Mouse (Mus musculus) midbrain, postnatal 0 days (tissue): ENCODE data around the gene Hus1b. TPM values are rescaled to one million over a fixed set of nuclear protein-coding genes. Genes with fewer than 3 reads are reported as not detected.

ENCODE experiments used
- ATAC-seq: fragments of 200-750 bp; cut with Nextera tagmentation; 2 replicates; pipeline ENCODE4 v1.8.0; 2017; ENCODE audit warnings: moderate number of reproducible peaks, mild to moderate bottlenecking, moderate TSS enrichment, moderate library complexity; ENCODE audit not compliant: low FRiP score
- DNase-seq: peaks from one replicate; pipeline ENCODE4 v3.0.0-alpha.2; 2015; ENCODE audit warnings: low spot score
- H3K27ac ChIP-seq: fragments of 300-500 bp; sonication (generic); 2 replicates; pipeline ENCODE4 v1.5.1; 2014; ENCODE audit warnings: low read depth, mild to moderate bottlenecking, low read length, mixed read lengths
- H3K27me3 ChIP-seq: fragments of 300-500 bp; sonication (generic); 2 replicates; pipeline ENCODE4 v1.6.1; 2014; ENCODE audit warnings: low read length, control low read depth, mixed read lengths; ENCODE audit not compliant: insufficient read depth
- H3K36me3 ChIP-seq: fragments of 300-500 bp; sonication (generic); 2 replicates; pipeline ENCODE4 v1.6.1; 2014; ENCODE audit warnings: low read length, control low read depth, mixed read lengths; ENCODE audit not compliant: insufficient read depth
- H3K4me1 ChIP-seq: fragments of 300-500 bp; sonication (generic); 2 replicates; pipeline ENCODE4 v1.6.1; 2014; ENCODE audit warnings: mild to moderate bottlenecking, control low read depth, antibody characterized with exemption, low read length, mixed read lengths; ENCODE audit not compliant: insufficient read depth
- H3K4me2 ChIP-seq: fragments of 300-500 bp; sonication (generic); 2 replicates; pipeline ENCODE4 v1.6.1; 2014; ENCODE audit warnings: low read depth, mild to moderate bottlenecking, low read length, mixed read lengths; ENCODE audit not compliant: poor library complexity, severe bottlenecking
- H3K4me3 ChIP-seq: fragments of 300-500 bp; sonication (generic); 2 replicates; pipeline ENCODE4 v1.5.1; 2014; ENCODE audit warnings: low read depth, mild to moderate bottlenecking, low read length, moderate library complexity
- H3K9ac ChIP-seq: fragments of 300-500 bp; sonication (generic); replicated peaks from 2 replicates; pipeline ENCODE4 v1.6.1; 2014; ENCODE audit warnings: mild to moderate bottlenecking, low read length, moderate library complexity, mixed read lengths; ENCODE audit not compliant: poor library complexity, severe bottlenecking
- H3K9me3 ChIP-seq: fragments of 300-500 bp; sonication (generic); 2 replicates; pipeline ENCODE4 v1.6.1; 2016; ENCODE audit warnings: low read length, control low read depth
- CTCF ChIP-seq: IDR thresholded peaks from 2 replicates; pipeline ENCODE4 v1.5.1; 2016; ENCODE audit warnings: antibody characterized with exemption, mild to moderate bottlenecking
- WGBS: fragments of 180-500 bp; shearing (Covaris S2); extraction: QIAGEN DNeasy Blood & Tissue Kit; methylation state at CpG from one replicate; pipeline ENCODE4 v1.1.7; 2014; 5-methylcytosine and 5-hydroxymethylcytosine counted together
- polyA plus RNA-seq: library from polyadenylated mRNA; unstranded; fragments of >200 nt; fragmentation: Nextera tagmentation; extraction: Ambion mirVana; gene quantifications from 2 replicates; pipeline ENCODE4 v1.2.1, GENCODE M21; 2015
- total RNA-seq: library from RNA; depleted of rRNA; stranded (reverse); fragments of >200 nt; gene quantifications from 2 replicates; pipeline ENCODE4 v1.2.3, GENCODE M21; 2014

The Hus1b gene
- total and polyA plus RNA-seq, 2 experiments from 2014 or later = 0.66 TPM; not detected in 1

DNA sequence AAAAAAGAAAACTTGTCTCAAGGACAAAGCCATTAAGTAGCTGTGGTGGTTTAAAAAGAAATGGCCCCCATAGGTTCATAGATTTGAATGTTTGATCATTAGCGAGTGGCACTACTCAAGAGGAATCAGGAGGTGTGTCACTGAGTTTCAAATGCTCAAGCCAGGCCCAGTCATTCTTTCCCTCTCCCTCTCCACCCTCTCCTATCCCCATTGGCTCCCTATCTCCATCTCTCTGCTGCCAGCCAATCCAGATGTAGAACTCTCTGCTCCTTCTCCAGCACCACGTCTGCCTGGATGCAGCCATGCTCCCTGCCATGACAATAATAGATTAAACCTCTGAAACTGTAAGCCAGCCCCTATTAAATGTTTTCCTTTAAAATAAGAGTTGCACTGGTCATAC, 14.4 kb upstream of the Hus1b start:
- Histone ChIP-seq H3K36me3 (no peaks in the 10 kb centered on the region), H3K4me3 (no peak overlapping the region), H3K27me3 (no peaks in the 10 kb centered on the region), H3K9ac (no peak overlapping the region), H3K4me1 (peaks cover 4% of the 10 kb centered on the region; the same call in 1 of the 2 replicates), H3K27ac (no peak overlapping the region), H3K4me2 (no peak overlapping the region), H3K9me3 (no peaks in the 10 kb centered on the region)
- WGBS = 60% methylated on average over 2 of the region's 2 CpGs
- ATAC-seq (no peak), DNase-seq (no peak)
- TF ChIP-seq CTCF = no peak

DNA sequence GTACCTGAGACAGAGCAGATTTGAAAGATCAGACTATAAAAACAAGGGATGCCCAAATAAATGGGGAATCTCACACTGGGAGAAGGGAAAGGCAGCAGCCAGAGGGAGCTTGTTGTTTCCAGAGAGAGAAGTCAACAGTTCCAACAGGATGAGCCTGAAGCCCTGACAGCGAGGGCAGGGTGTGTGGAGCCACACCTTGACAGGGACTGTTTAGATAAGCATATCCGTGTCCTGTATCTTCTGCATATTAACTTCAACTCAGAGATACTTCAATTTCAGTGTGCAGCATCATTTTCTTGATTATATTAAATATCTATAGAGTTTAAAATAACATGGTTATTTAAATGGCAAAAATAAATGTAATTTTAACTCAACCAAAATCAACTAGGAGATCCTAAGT, 13.2 kb upstream of the Hus1b start:
- Histone ChIP-seq H3K4me2 (no peak overlapping the region), H3K27me3 (no peaks in the 10 kb centered on the region), H3K36me3 (no peaks in the 10 kb centered on the region), H3K4me3 (no peak overlapping the region), H3K9ac (no peak overlapping the region), H3K4me1 (no peaks in the 10 kb centered on the region), H3K9me3 (no peaks in the 10 kb centered on the region), H3K27ac (no peak overlapping the region)
- TF ChIP-seq CTCF = no peak
- 93% methylated on average over 2 of the region's 2 CpGs for WGBS
- no peak for DNase-seq
- ATAC-seq = no peak

DNA sequence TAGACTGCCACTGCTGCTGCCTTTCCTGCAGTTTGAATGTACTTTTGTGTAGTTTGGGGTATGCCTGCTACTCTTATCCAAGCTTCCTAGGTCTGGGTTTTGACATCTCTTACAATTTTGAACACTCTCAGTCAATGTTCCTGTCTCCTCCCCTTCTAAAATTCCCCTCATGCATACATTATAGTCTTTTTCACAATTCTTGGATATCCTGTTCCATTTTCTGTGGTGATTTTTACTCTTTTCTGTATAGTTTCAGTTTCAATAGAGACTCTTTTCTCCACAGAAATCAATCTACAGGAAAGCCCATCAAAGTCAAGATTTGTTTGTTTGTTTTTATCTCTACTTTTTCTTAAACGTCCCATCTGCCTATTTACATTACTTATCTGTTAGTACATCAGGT, 6.0 kb upstream of the Hus1b start:
- ATAC-seq (no peak), DNase-seq (no peak)
- Histone ChIP-seq H3K36me3 (no peaks in the 10 kb centered on the region), H3K27ac (no peak overlapping the region), H3K27me3 (no peaks in the 10 kb centered on the region), H3K4me1 (no peaks in the 10 kb centered on the region), H3K9me3 (no peaks in the 10 kb centered on the region), H3K9ac (no peak overlapping the region), H3K4me2 (no peak overlapping the region), H3K4me3 (no peak overlapping the region)
- no peak for TF ChIP-seq CTCF
- WGBS = 88% methylated on average over 1 of the region's 1 CpGs

DNA sequence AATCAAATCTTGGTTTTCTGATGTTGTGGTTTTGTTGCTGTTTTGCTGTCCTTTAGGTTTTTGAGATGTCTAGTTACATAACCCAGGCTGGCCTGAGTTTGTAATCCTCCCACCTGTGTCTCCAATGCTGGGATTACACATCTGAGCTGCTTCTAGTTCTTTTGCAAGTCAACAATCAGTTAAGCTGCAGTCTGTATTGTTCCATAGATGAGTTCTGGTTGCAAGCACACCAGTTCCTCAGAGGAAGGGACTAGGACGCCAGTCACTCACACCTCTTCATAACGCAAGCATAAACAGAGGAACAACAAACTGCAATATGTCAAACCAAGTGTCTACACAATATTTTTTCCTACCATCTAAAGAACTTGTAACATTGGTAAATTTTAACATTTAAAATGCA, 4.5 kb upstream of the Hus1b start:
- no peak for DNase-seq
- no peaks in the 10 kb centered on the region for H3K27me3 ChIP-seq
- H3K9me3 ChIP-seq = no peaks in the 10 kb centered on the region
- no peak overlapping the region for H3K4me3 ChIP-seq
- 0 out of 2 replicates have a peak, but pooled peaks cover 3% of the 10 kb centered on the region for H3K36me3 ChIP-seq
- WGBS = 96% methylated on average over 2 of the region's 2 CpGs
- H3K4me2 ChIP-seq = no peak overlapping the region
- TF ChIP-seq CTCF = no peak
- no peaks in the 10 kb centered on the region for H3K4me1 ChIP-seq
- H3K27ac ChIP-seq = no peak overlapping the region
- ATAC-seq = no peak
- H3K9ac ChIP-seq = no peak overlapping the region

DNA sequence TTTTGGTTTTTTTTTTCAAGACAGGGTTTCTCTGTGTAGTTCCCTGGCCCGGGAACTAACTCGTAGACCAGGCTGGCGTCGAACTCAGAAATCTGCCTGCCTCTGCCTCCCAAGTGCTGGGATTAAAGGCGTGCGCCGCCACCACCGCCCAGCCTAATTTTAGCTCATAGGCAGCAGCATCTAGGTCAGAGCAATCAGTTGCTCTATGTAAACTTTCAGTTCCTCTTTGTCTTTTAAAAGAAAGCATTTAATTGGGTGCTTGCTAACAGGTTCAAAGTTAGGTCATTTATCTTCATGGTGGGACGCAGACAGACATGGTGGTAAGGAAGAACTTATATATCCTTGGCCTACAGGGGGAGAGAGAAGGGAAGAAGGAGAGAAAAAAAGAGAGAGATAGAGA, 1.6 kb upstream of the Hus1b start:
- Histone ChIP-seq H3K4me2 (no peak overlapping the region), H3K9me3 (no peaks in the 10 kb centered on the region), H3K4me3 (no peak overlapping the region), H3K27ac (no peak overlapping the region), H3K36me3 (0 out of 2 replicates have a peak, but pooled peaks cover 3% of the 10 kb centered on the region), H3K27me3 (no peaks in the 10 kb centered on the region), H3K9ac (no peak overlapping the region), H3K4me1 (no peaks in the 10 kb centered on the region)
- ATAC-seq (no peak), DNase-seq (no peak)
- 96% methylated on average over 9 of the region's 9 CpGs for WGBS
- TF ChIP-seq CTCF = no peak

DNA sequence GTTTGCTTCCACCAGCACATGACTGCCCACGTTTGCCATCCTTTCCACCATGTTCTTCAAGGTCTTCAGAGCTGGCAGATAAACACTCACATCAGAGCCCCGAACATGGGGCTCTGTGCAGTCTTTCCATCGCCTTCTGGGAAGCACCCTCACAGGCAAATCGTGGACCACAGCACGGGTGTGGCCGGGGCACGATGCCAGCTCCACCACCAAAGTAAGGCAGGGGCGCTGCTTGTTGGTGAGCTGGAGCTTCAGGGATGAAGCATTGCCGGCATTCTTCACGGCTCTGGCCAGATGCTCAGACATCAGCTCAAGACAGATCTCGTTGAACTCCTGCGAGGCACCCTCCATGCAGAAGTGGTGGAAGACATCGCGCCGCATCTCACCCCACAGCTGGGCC, 430 bp downstream of the Hus1b start:
- Histone ChIP-seq H3K27ac (no peak overlapping the region), H3K27me3 (no peaks in the 10 kb centered on the region), H3K9me3 (no peaks in the 10 kb centered on the region), H3K9ac (no peak overlapping the region), H3K4me1 (no peaks in the 10 kb centered on the region), H3K4me3 (no peak overlapping the region), H3K36me3 (0 out of 2 replicates have a peak, but pooled peaks cover 3% of the 10 kb centered on the region), H3K4me2 (no peak overlapping the region)
- WGBS = 96% methylated on average over 15 of the region's 15 CpGs
- no peak for TF ChIP-seq CTCF
- ATAC-seq (no peak), DNase-seq (no peak)
